Mouse (Mus musculus): ENCODE results near the gene Vgll4. TPM values are rescaled to one million over a fixed set of nuclear protein-coding genes. Genes with fewer than 3 reads are reported as not detected.

Gene Vgll4
- 75.1 and 77.1 TPM in 2 replicates for polyA plus RNA-seq (2015; fragmentation: Nextera tagmentation; extraction: Ambion mirVana)

DNA sequence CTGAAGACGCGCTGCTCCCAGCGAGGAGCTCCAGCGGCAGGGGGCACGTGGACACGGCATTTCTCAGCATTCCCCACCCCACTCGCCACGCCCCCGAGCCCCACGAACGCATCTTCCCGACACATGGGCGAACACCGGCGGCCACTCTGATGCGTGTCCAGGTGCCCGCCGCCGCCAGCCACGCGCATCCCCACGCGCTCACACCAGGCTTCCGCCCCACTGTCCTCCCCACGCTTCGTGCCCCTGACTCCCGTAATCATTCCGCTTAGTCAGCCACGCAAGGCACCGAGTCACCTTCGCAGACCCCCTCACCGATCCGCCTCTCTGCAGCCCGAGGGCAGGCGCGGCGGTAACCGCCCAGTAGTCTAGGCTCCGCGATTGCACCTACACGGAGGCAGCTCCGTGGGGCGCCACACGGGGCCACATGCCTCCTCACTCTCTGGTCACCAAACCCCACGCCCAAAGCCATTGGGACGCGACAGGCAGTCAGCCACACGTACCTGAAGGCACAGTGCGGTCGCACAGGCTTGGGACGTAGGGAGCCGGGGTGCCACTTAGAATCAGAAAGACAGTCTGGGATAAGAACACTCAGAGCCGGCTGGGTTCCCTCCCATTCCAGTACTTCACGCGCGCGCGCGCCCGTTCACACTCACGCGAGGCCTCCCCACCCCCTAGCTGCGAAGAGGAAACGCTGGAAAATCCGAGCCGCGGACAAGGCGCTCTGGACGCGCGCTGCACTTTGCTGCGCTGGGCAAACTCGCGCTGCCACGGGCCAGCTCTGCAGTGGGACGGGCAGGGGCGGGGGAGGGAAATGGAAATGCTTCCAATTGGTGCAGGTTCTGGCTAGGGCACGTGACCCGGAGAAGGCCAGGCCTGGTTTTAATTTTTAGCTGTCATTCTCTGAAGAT lies at the start of gene Vgll4:
Vgll4 (minus strand) TSS at position 782 of the 908 bp plus-strand sequence.
- peak within 1 kb of the TSS; percentile 98 for H3K4me2 ChIP-seq (ENCODE audit: low read depth, low read length)
- 0 out of 2 replicates have a peak, but pooled peaks cover under 1% of the 10 kb centered on the region for H3K4me1 ChIP-seq (ENCODE audit: control insufficient read depth, insufficient read depth, low read length)
- H3K4me3 ChIP-seq (replicated peaks; ENCODE audit: low read length), result peak within 1 kb of the TSS; percentile 58
- H3K36me3 ChIP-seq (ENCODE audit: control insufficient read depth, insufficient read depth, low read length), result no peaks in the 10 kb centered on the region
- ATAC-seq (ENCODE audit: insufficient read depth, low FRiP score), result peak; percentile 71
- peak within 1 kb of the TSS; percentile 91 for H3K27ac ChIP-seq (ENCODE audit: low read length)
- H3K9ac ChIP-seq (ENCODE audit: low read length), result peak within 1 kb of the TSS; percentile 76
- no peaks in the 10 kb centered on the region for H3K9me3 ChIP-seq (replicated peaks; ENCODE audit: control insufficient read depth, low read length)
- under 1% methylated on average over 79 of the region's 79 CpGs for WGBS
- 0 out of 2 replicates have a peak, but pooled peaks cover 5% of the 10 kb centered on the region for H3K27me3 ChIP-seq (ENCODE audit: control insufficient read depth, insufficient read depth, low read length)

DNA sequence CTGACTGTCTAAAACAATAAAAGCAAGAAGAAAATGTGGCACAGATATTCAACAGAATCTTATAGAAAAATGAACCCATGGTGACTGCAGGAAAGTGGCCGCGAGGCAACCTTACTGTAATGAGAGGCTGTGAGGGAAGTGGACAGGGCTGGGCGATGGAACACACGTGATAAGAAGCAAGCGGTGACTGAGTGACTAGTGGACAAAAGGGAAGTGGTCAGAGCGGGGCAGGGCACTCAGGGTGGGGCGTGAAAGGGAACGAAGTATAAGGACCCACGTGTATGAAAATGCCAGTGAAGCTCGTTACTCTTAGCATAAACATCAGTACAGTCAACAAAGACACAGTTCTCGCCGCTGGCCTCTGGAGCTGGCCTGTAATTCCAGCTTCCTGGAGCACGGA lies 45.7 kb upstream of the Vgll4 start:
- Histone ChIP-seq H3K36me3 (ENCODE audit: control insufficient read depth, insufficient read depth, low read length) (no peaks in the 10 kb centered on the region; the same call in 1 of the 2 replicates), H3K4me3 (replicated peaks; ENCODE audit: low read length) (no peak overlapping the region), H3K27me3 (ENCODE audit: control insufficient read depth, insufficient read depth, low read length) (no peaks in the 10 kb centered on the region), H3K9me3 (replicated peaks; ENCODE audit: control insufficient read depth, low read length) (no peaks in the 10 kb centered on the region), H3K4me2 (ENCODE audit: low read depth, low read length) (no peak overlapping the region), H3K4me1 (ENCODE audit: control insufficient read depth, insufficient read depth, low read length) (no peaks in the 10 kb centered on the region), H3K27ac (ENCODE audit: low read length) (no peak overlapping the region), H3K9ac (ENCODE audit: low read length) (no peak overlapping the region)
- WGBS, result 81% methylated on average over 13 of the region's 13 CpGs
- no peak for ATAC-seq (ENCODE audit: insufficient read depth, low FRiP score)

DNA sequence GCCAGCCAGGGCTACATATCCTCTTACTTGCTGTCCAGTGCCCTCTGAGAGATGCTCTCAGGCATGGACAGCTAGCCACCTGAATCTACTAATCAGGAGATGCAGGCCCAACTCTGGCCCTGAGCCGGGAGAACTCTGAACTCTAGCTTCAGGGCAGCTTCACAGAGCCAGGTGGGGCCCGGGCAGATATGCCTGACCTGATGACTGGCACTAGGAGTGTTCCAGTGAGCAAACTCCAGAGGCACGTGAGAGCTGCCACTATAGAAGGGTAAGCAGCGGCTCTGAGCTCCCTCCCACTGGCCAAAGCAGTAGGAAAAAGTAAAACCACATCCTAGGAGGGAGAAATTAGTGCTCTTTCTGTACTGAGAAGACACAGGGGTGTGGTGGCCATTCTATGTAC lies 43.8 kb upstream of the Vgll4 start:
- H3K27ac ChIP-seq (ENCODE audit: low read length), result no peak overlapping the region
- no peaks in the 10 kb centered on the region for H3K27me3 ChIP-seq (ENCODE audit: control insufficient read depth, insufficient read depth, low read length)
- 85% methylated on average over 4 of the region's 4 CpGs for WGBS
- H3K36me3 ChIP-seq (ENCODE audit: control insufficient read depth, insufficient read depth, low read length), result no peaks in the 10 kb centered on the region; the same call in 1 of the 2 replicates
- no peak overlapping the region for H3K4me2 ChIP-seq (ENCODE audit: low read depth, low read length)
- H3K4me1 ChIP-seq (ENCODE audit: control insufficient read depth, insufficient read depth, low read length), result no peaks in the 10 kb centered on the region
- H3K9me3 ChIP-seq (replicated peaks; ENCODE audit: control insufficient read depth, low read length), result no peaks in the 10 kb centered on the region
- no peak overlapping the region for H3K9ac ChIP-seq (ENCODE audit: low read length)
- ATAC-seq (ENCODE audit: insufficient read depth, low FRiP score), result no peak
- no peak overlapping the region for H3K4me3 ChIP-seq (replicated peaks; ENCODE audit: low read length)

DNA sequence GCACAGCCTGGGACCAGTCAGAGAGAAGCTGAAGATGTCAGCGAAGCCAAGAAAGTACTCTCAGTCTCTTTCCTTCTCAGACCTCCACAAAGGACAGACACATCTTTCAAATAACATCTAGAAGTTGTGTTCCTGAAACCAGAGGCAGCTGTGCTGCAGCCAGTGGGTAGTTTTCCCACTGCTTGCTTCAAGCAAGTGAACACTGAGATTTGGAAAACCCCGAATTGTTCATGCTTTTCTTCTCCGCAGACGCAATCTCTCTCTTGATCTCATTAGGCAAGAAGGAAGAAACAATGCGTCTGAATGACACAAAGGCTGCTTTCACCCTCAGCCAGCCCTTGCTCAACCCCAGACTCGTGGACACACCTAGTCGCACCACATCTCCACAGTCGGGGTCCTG lies 42.0 kb upstream of the Vgll4 start:
- no peak overlapping the region for H3K4me2 ChIP-seq (ENCODE audit: low read depth, low read length)
- no peak for ATAC-seq (ENCODE audit: insufficient read depth, low FRiP score)
- no peaks in the 10 kb centered on the region for H3K4me1 ChIP-seq (ENCODE audit: control insufficient read depth, insufficient read depth, low read length)
- H3K4me3 ChIP-seq (replicated peaks; ENCODE audit: low read length), result no peak overlapping the region
- H3K27me3 ChIP-seq (ENCODE audit: control insufficient read depth, insufficient read depth, low read length), result no peaks in the 10 kb centered on the region
- 71% methylated on average over 8 of the region's 8 CpGs for WGBS
- no peak overlapping the region for H3K27ac ChIP-seq (ENCODE audit: low read length)
- no peaks in the 10 kb centered on the region for H3K9me3 ChIP-seq (replicated peaks; ENCODE audit: control insufficient read depth, low read length)
- no peaks in the 10 kb centered on the region for H3K36me3 ChIP-seq (ENCODE audit: control insufficient read depth, insufficient read depth, low read length)
- H3K9ac ChIP-seq (ENCODE audit: low read length), result no peak overlapping the region

DNA sequence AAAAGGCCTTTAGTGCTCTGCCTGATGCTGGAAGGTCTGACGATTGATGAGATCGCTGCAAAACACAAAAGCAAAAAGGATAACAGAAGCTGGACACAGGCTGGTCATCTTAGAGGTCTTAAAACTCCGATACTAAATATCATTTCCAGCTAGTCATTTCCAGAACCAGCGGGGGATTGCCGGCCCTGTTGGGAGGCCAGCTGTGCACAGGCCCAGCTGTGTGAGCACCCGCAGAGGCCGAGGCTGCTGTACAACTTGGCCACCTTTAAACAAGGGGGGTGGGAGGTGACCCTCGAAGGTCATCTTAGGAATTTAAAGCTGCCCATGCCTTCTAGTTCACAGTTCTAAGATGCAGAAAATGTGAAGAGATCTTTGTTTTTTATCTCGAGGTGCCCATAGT lies 41.0 kb upstream of the Vgll4 start:
- no peaks in the 10 kb centered on the region for H3K27me3 ChIP-seq (ENCODE audit: control insufficient read depth, insufficient read depth, low read length)
- no peak overlapping the region for H3K4me3 ChIP-seq (replicated peaks; ENCODE audit: low read length)
- no peaks in the 10 kb centered on the region for H3K9me3 ChIP-seq (replicated peaks; ENCODE audit: control insufficient read depth, low read length)
- no peak overlapping the region for H3K27ac ChIP-seq (ENCODE audit: low read length)
- WGBS, result 75% methylated on average over 9 of the region's 9 CpGs
- no peaks in the 10 kb centered on the region for H3K4me1 ChIP-seq (ENCODE audit: control insufficient read depth, insufficient read depth, low read length)
- H3K9ac ChIP-seq (ENCODE audit: low read length), result no peak overlapping the region
- H3K36me3 ChIP-seq (ENCODE audit: control insufficient read depth, insufficient read depth, low read length), result no peaks in the 10 kb centered on the region
- no peak overlapping the region for H3K4me2 ChIP-seq (ENCODE audit: low read depth, low read length)
- no peak for ATAC-seq (ENCODE audit: insufficient read depth, low FRiP score)

DNA sequence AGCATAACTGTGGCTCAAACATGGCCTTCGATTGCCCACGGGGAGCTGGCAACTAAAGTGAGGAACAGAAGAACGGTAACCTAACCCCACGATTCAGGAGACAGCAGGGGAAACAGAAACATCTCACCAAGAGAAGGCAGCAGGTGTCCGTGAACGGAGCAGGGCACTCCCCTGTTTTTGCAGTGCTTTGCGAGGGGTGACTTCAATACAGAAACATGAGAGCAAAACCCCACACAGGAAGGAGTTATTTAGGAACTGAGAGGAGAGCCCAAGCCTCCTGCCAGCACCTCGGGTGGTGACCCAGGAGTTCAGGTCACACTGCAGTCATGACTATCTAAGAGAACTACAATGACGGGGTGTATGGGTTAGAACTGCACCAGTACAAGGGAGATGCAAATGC lies 40.5 kb upstream of the Vgll4 start:
- no peak overlapping the region for H3K4me2 ChIP-seq (ENCODE audit: low read depth, low read length)
- WGBS, result 90% methylated on average over 9 of the region's 9 CpGs
- no peak overlapping the region for H3K4me3 ChIP-seq (replicated peaks; ENCODE audit: low read length)
- no peaks in the 10 kb centered on the region for H3K27me3 ChIP-seq (ENCODE audit: control insufficient read depth, insufficient read depth, low read length)
- ATAC-seq (ENCODE audit: insufficient read depth, low FRiP score), result no peak
- no peaks in the 10 kb centered on the region for H3K9me3 ChIP-seq (replicated peaks; ENCODE audit: control insufficient read depth, low read length)
- no peaks in the 10 kb centered on the region for H3K36me3 ChIP-seq (ENCODE audit: control insufficient read depth, insufficient read depth, low read length)
- H3K4me1 ChIP-seq (ENCODE audit: control insufficient read depth, insufficient read depth, low read length), result no peaks in the 10 kb centered on the region
- no peak overlapping the region for H3K9ac ChIP-seq (ENCODE audit: low read length)
- no peak overlapping the region for H3K27ac ChIP-seq (ENCODE audit: low read length)

DNA sequence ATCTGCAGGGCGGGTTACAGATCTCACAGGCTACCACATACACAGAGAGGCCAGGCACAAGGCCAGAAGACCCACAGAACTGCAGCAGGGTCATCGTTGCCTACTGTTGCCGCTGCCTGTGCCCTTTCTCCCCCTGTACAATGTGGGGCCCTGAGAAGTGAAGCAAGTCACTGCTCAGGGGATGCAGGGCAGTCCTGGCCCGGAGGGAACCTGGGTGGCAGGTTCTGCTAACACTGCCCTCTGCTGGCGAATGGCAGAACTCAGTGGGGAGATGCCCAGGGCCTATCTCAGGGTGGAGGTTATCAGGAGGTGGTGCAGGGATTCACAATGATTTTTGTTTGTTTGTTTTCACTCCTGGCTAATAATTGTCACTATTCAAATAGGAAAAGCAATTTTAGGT lies 37.9 kb upstream of the Vgll4 start:
- Histone ChIP-seq H3K27ac (ENCODE audit: low read length) (no peak overlapping the region), H3K4me2 (ENCODE audit: low read depth, low read length) (no peak overlapping the region), H3K4me3 (replicated peaks; ENCODE audit: low read length) (no peak overlapping the region), H3K4me1 (ENCODE audit: control insufficient read depth, insufficient read depth, low read length) (no peaks in the 10 kb centered on the region), H3K9ac (ENCODE audit: low read length) (no peak overlapping the region), H3K9me3 (replicated peaks; ENCODE audit: control insufficient read depth, low read length) (no peaks in the 10 kb centered on the region), H3K27me3 (ENCODE audit: control insufficient read depth, insufficient read depth, low read length) (no peaks in the 10 kb centered on the region), H3K36me3 (ENCODE audit: control insufficient read depth, insufficient read depth, low read length) (no peaks in the 10 kb centered on the region)
- 30% methylated on average over 5 of the region's 5 CpGs for WGBS
- ATAC-seq (ENCODE audit: insufficient read depth, low FRiP score), result peak; percentile 37; the same call in 1 of the 2 replicates

DNA sequence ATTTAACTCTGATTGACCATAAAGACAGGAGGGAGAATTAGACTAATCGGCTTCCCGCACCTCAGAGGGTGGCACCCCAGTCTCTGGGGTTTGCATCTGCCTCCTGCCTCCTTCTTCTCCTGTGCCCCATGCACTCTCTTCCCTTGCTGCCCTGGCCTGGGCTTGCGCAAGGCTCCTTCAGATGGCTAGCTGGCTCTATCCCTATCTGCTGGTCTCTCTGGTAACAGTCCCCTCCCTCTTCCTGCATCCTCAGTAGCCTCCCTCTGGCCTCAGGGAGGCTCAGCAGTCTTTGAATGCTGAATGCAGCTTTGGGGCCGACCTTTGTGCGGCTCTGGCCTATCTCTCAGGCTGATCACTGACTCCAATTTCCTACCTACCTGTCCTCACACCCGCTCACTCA lies 37.2 kb upstream of the Vgll4 start:
- H3K9ac ChIP-seq (ENCODE audit: low read length), result no peak overlapping the region
- H3K4me2 ChIP-seq (ENCODE audit: low read depth, low read length), result no peak overlapping the region
- H3K9me3 ChIP-seq (replicated peaks; ENCODE audit: control insufficient read depth, low read length), result no peaks in the 10 kb centered on the region
- no peaks in the 10 kb centered on the region for H3K36me3 ChIP-seq (ENCODE audit: control insufficient read depth, insufficient read depth, low read length)
- no peaks in the 10 kb centered on the region for H3K27me3 ChIP-seq (ENCODE audit: control insufficient read depth, insufficient read depth, low read length)
- no peak overlapping the region for H3K27ac ChIP-seq (ENCODE audit: low read length)
- H3K4me3 ChIP-seq (replicated peaks; ENCODE audit: low read length), result no peak overlapping the region
- H3K4me1 ChIP-seq (ENCODE audit: control insufficient read depth, insufficient read depth, low read length), result no peaks in the 10 kb centered on the region
- WGBS, result 70% methylated on average over 6 of the region's 6 CpGs
- ATAC-seq (ENCODE audit: insufficient read depth, low FRiP score), result no peak

DNA sequence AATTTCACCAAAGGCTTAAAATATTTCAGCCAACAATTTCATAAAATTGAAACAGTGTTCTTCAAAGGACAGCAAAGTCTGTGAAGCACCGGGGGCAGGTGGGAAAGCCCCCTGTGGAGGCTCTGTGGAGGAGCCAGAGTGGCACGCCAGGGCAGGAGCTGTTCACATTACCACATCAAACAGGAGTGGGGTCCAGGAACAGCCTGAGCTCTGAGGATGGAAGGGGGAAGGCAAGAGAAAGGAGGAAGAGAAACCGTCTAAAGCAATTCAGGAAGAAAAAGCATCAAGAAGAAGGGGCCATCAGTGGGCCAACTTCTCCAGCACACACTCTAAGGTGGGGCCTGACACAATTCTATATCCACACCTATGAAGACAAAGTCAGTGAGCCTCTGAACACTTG lies 36.3 kb upstream of the Vgll4 start:
- no peak for ATAC-seq (ENCODE audit: insufficient read depth, low FRiP score)

More for the DNA sequence above, 36.3 kb upstream of the Vgll4 start:
- WGBS, result 76% methylated on average over 3 of the region's 3 CpGs
- no peak overlapping the region for H3K4me2 ChIP-seq (ENCODE audit: low read depth, low read length)
- no peak overlapping the region for H3K4me3 ChIP-seq (replicated peaks; ENCODE audit: low read length)
- no peaks in the 10 kb centered on the region for H3K4me1 ChIP-seq (ENCODE audit: control insufficient read depth, insufficient read depth, low read length)
- no peak overlapping the region for H3K27ac ChIP-seq (ENCODE audit: low read length)
- no peaks in the 10 kb centered on the region for H3K9me3 ChIP-seq (replicated peaks; ENCODE audit: control insufficient read depth, low read length)
- H3K27me3 ChIP-seq (ENCODE audit: control insufficient read depth, insufficient read depth, low read length), result no peaks in the 10 kb centered on the region
- H3K36me3 ChIP-seq (ENCODE audit: control insufficient read depth, insufficient read depth, low read length), result no peaks in the 10 kb centered on the region
- H3K9ac ChIP-seq (ENCODE audit: low read length), result no peak overlapping the region

Data from stomach, embryonic 16.5 days (tissue).